Mouse (Mus musculus): Measurements from ENCODE around the gene Serpinb6e. TPM values are rescaled to one million over a fixed set of nuclear protein-coding genes. Genes with fewer than 3 reads are reported as not detected.

The Serpinb6e gene
- polyA plus RNA-seq (2017; shearing (Covaris generic)): not detected

DNA sequence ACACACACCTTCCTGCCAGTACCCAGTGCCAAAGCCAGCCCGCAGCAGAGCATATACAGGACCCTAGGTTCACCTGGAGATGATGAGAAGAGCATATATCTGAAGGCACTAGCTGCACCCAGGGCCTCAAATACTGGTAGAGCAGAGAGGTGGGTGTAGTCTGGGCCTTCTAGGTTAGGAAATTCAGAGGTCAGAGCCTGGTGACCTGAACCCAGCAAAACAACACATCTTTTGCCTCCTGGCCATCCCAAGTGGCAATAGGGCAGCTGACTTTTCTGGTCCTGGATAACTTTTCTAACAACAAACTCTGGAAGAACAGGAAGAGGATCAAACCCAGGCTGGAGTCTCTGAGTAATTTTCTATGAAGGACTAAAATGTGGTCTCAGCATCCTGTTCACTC is at the start of gene Serpinb6e:
Gene Serpinb6e (minus strand): TSS at position 101 of the 400 bp plus-strand sequence.

Other genes with a start within 250 kb of the Serpinb6e start
- gene Serpinb6d, start 182.0 kb downstream of the Serpinb6e start, polyA plus RNA-seq (2017; shearing (Covaris generic)): not detected
- not detected for gene Serpinb6c, start 62.3 kb upstream of the Serpinb6e start, polyA plus RNA-seq (2017; shearing (Covaris generic))
- gene Nqo2, start 121.3 kb upstream of the Serpinb6e start, polyA plus RNA-seq (2017; shearing (Covaris generic)): 9.1 TPM
- 70.0 TPM for gene Ripk1, start 159.0 kb upstream of the Serpinb6e start, polyA plus RNA-seq (2017; shearing (Covaris generic))
- 54.1 TPM for gene Serpinb6a, start 159.4 kb upstream of the Serpinb6e start, polyA plus RNA-seq (2017; shearing (Covaris generic))
- gene Bphl, start 194.2 kb upstream of the Serpinb6e start, polyA plus RNA-seq (2017; shearing (Covaris generic)): 44.8 TPM
- gene Tubb2a, start 234.6 kb upstream of the Serpinb6e start, polyA plus RNA-seq (2017; shearing (Covaris generic)): 41.7 TPM